Mouse (Mus musculus): ENCODE results near the gene Acbd5. TPM values are rescaled to one million over a fixed set of nuclear protein-coding genes. Genes with fewer than 3 reads are reported as not detected.
"Not testable (repeated sequence)": the region's sequence is repeated elsewhere in the genome, so short reads cannot be mapped to it uniquely, and the experiment has no call there.

Gene Acbd5
- polyA plus RNA-seq, 1 experiment = 0.76 TPM

- Histone ChIP-seq H3K4me1 (ENCODE audit: control insufficient read depth) (peaks cover 39% of the 10 kb centered on the region), H3K4me3 (replicated peaks) (no peak overlapping the region), H3K36me3 (ENCODE audit: control insufficient read depth) (peaks cover 32% of the 10 kb centered on the region), H3K9me3 (ENCODE audit: control insufficient read depth, low read length) (no peaks in the 10 kb centered on the region), H3K27me3 (ENCODE audit: control insufficient read depth) (no peaks in the 10 kb centered on the region)
- TF ChIP-seq GATA1 (IDR thresholded peaks at IDR 0.05; ENCODE audit: low read length) (no peak), TAL1 (IDR thresholded peaks at IDR 0.05; ENCODE audit: low read length) (no peak)
These were observed 33.1 kb upstream of the Acbd5 start for GRCm38 (mm10) chr2:23034692-23035435.

GRCm38 (mm10) chr2:23035467-23035866, 32.5 kb upstream of the Acbd5 start:
- Histone ChIP-seq H3K4me1 (ENCODE audit: control insufficient read depth) (peaks cover 40% of the 10 kb centered on the region), H3K4me3 (replicated peaks) (no peak overlapping the region)
- TF ChIP-seq TAL1 (IDR thresholded peaks at IDR 0.05; ENCODE audit: low read length) (no peak), GATA1 (IDR thresholded peaks at IDR 0.05; ENCODE audit: low read length) (no peak)

GRCm38 (mm10) chr2:23039082-23040000, 28.6 kb upstream of the Acbd5 start:
- Histone ChIP-seq H3K9me3 (ENCODE audit: control insufficient read depth, low read length) (no peaks in the 10 kb centered on the region), H3K27me3 (ENCODE audit: control insufficient read depth) (no peaks in the 10 kb centered on the region), H3K36me3 (ENCODE audit: control insufficient read depth) (peaks cover 3% of the 10 kb centered on the region), H3K4me3 (replicated peaks) (peak overlapping the region; percentile 100), H3K4me1 (ENCODE audit: control insufficient read depth) (peaks cover 31% of the 10 kb centered on the region)
- TF ChIP-seq GATA1 (IDR thresholded peaks at IDR 0.05; ENCODE audit: low read length) (no peak), TAL1 (IDR thresholded peaks at IDR 0.05; ENCODE audit: low read length) (no peak)

More at GRCm38 (mm10) chr2:23035467-23035866, 32.5 kb upstream of the Acbd5 start:
- Histone ChIP-seq H3K27me3 (ENCODE audit: control insufficient read depth) (no peaks in the 10 kb centered on the region), H3K36me3 (ENCODE audit: control insufficient read depth) (peaks cover 29% of the 10 kb centered on the region), H3K9me3 (ENCODE audit: control insufficient read depth, low read length) (no peaks in the 10 kb centered on the region)

- Histone ChIP-seq H3K4me3 (replicated peaks) (peak within 1 kb of the TSS; percentile 100), H3K9me3 (ENCODE audit: control insufficient read depth, low read length) (no peaks in the 10 kb centered on the region), H3K27me3 (ENCODE audit: control insufficient read depth) (no peaks in the 10 kb centered on the region), H3K36me3 (ENCODE audit: control insufficient read depth) (peaks cover 3% of the 10 kb centered on the region), H3K4me1 (ENCODE audit: control insufficient read depth) (peaks cover 30% of the 10 kb centered on the region)
- no peak for TF ChIP-seq TAL1 (IDR thresholded peaks at IDR 0.05; ENCODE audit: low read length)
- peak; percentile 76 for TF ChIP-seq GATA1 (IDR thresholded peaks at IDR 0.05; ENCODE audit: low read length)
These were observed 27.8 kb upstream of the Acbd5 start, which contains the start of gene Abi1 for GRCm38 (mm10) chr2:23040001-23040646. Gene Abi1, minus strand, starts transcription at chr2:23040241.

GRCm38 (mm10) chr2:23040690-23041089, 27.3 kb upstream of the Acbd5 start:
- H3K4me1 ChIP-seq (ENCODE audit: control insufficient read depth) = peaks cover 26% of the 10 kb centered on the region
- not testable (repeated sequence) for H3K9me3 ChIP-seq (ENCODE audit: control insufficient read depth, low read length); H3K36me3 ChIP-seq (ENCODE audit: control insufficient read depth); H3K27me3 ChIP-seq (ENCODE audit: control insufficient read depth)
- peak overlapping the region; percentile 100 for H3K4me3 ChIP-seq (replicated peaks)

GRCm38 (mm10) chr2:23041457-23041856, 26.5 kb upstream of the Acbd5 start:
- TF ChIP-seq GATA1 (IDR thresholded peaks at IDR 0.05; ENCODE audit: low read length) (no peak), TAL1 (IDR thresholded peaks at IDR 0.05; ENCODE audit: low read length) (no peak)
- peaks cover 3% of the 10 kb centered on the region for H3K36me3 ChIP-seq (ENCODE audit: control insufficient read depth)

GRCm38 (mm10) chr2:23042189-23042588, 25.8 kb upstream of the Acbd5 start:
- no peak for TF ChIP-seq GATA1 (IDR thresholded peaks at IDR 0.05; ENCODE audit: low read length)
- no peak for TF ChIP-seq TAL1 (IDR thresholded peaks at IDR 0.05; ENCODE audit: low read length)
- H3K4me3 ChIP-seq (replicated peaks) = no peak overlapping the region
- peaks cover 19% of the 10 kb centered on the region for H3K4me1 ChIP-seq (ENCODE audit: control insufficient read depth)
- no peaks in the 10 kb centered on the region for H3K27me3 ChIP-seq (ENCODE audit: control insufficient read depth)
- H3K36me3 ChIP-seq (ENCODE audit: control insufficient read depth) = peaks cover 3% of the 10 kb centered on the region
- no peaks in the 10 kb centered on the region for H3K9me3 ChIP-seq (ENCODE audit: control insufficient read depth, low read length)

More at GRCm38 (mm10) chr2:23041457-23041856, 26.5 kb upstream of the Acbd5 start:
- H3K4me3 ChIP-seq (replicated peaks) = no peak overlapping the region
- H3K4me1 ChIP-seq (ENCODE audit: control insufficient read depth) = peaks cover 24% of the 10 kb centered on the region
- no peaks in the 10 kb centered on the region for H3K9me3 ChIP-seq (ENCODE audit: control insufficient read depth, low read length)
- H3K27me3 ChIP-seq (ENCODE audit: control insufficient read depth) = no peaks in the 10 kb centered on the region

GRCm38 (mm10) chr2:23045703-23046102, 22.3 kb upstream of the Acbd5 start:
- TF ChIP-seq TAL1 (IDR thresholded peaks at IDR 0.05; ENCODE audit: low read length) = no peak
- no peak for TF ChIP-seq GATA1 (IDR thresholded peaks at IDR 0.05; ENCODE audit: low read length)
- Histone ChIP-seq H3K4me3 (replicated peaks) (no peak overlapping the region), H3K4me1 (ENCODE audit: control insufficient read depth) (no peaks in the 10 kb centered on the region), H3K27me3 (ENCODE audit: control insufficient read depth) (no peaks in the 10 kb centered on the region), H3K36me3 (ENCODE audit: control insufficient read depth) (no peaks in the 10 kb centered on the region), H3K9me3 (ENCODE audit: control insufficient read depth, low read length) (no peaks in the 10 kb centered on the region)
